Mouse (Mus musculus) heart, embryonic 14.5 days (tissue): ENCODE data around the gene Acy3. TPM values are rescaled to one million over a fixed set of nuclear protein-coding genes. Genes with fewer than 3 reads are reported as not detected.

Source experiments
- ATAC-seq: fragments of 200-750 bp; cut with Nextera tagmentation; 2 replicates; pipeline ENCODE4 v1.8.0; 2017; ENCODE audit warnings: low read depth, moderate TSS enrichment; ENCODE audit not compliant: insufficient number of reproducible peaks, insufficient read depth, low FRiP score
- H3K27ac ChIP-seq, 2 experiments: fragments of 200-500 bp in 1 of 2; fragments of 300-500 bp in 1 of 2; sonication (generic) in 1 of 2; replicated peaks in 1 of 2; 2 replicates each; pipeline ENCODE4 v1.5.1; 2012 to 2014; ENCODE audit warnings: low read depth in 2 of 2, low read length in 2 of 2, control low read depth in 1 of 2, mild to moderate bottlenecking in 1 of 2, mixed read lengths in 1 of 2; ENCODE audit not compliant: control insufficient read depth in 1 of 2, insufficient read depth in 1 of 2
- H3K27me3 ChIP-seq: fragments of 300-500 bp; sonication (generic); 2 replicates; pipeline ENCODE4 v1.6.1; 2014; ENCODE audit warnings: mild to moderate bottlenecking, low read length, control low read depth; ENCODE audit not compliant: control insufficient read depth, insufficient read depth
- H3K36me3 ChIP-seq: fragments of 300-500 bp; sonication (generic); 2 replicates; pipeline ENCODE4 v1.6.1; 2014; ENCODE audit warnings: mild to moderate bottlenecking, control low read depth, low read length, mixed read lengths; ENCODE audit not compliant: control insufficient read depth, insufficient read depth
- H3K4me1 ChIP-seq, 2 experiments: fragments of 200-500 bp in 1 of 2; fragments of 300-500 bp in 1 of 2; sonication (generic) in 1 of 2; 2 replicates each; pipeline ENCODE4 v1.6.1; 2012 to 2014; ENCODE audit warnings: low read length in 2 of 2, control low read depth in 1 of 2, mixed read lengths in 1 of 2; ENCODE audit not compliant: control insufficient read depth in 2 of 2, insufficient read depth in 2 of 2
- H3K4me2 ChIP-seq: fragments of 300-500 bp; sonication (generic); 2 replicates; pipeline ENCODE4 v1.6.1; 2014; ENCODE audit warnings: mild to moderate bottlenecking, low read length
- H3K4me3 ChIP-seq, 2 experiments: fragments of 200-500 bp in 1 of 2; fragments of 300-500 bp in 1 of 2; sonication (generic) in 1 of 2; 2 replicates each; pipeline ENCODE4 v1.5.1; 2012 to 2014; ENCODE audit warnings: low read length in 2 of 2, mild to moderate bottlenecking in 2 of 2, control low read depth in 1 of 2, low read depth in 1 of 2, moderate library complexity in 1 of 2; ENCODE audit not compliant: control insufficient read depth in 1 of 2, insufficient read depth in 1 of 2
- H3K9ac ChIP-seq: fragments of 300-500 bp; sonication (generic); 2 replicates; pipeline ENCODE4 v1.6.1; 2014; ENCODE audit warnings: mild to moderate bottlenecking, low read length
- H3K9me3 ChIP-seq: fragments of 300-500 bp; sonication (generic); 2 replicates; pipeline ENCODE4 v1.6.1; 2016; ENCODE audit warnings: low read length, control low read depth; ENCODE audit not compliant: control insufficient read depth
- WGBS: fragments of 180-500 bp; shearing (Covaris S2); extraction: QIAGEN DNeasy Blood & Tissue Kit; methylation state at CpG from one replicate; pipeline ENCODE4 v1.1.7; 2014; 5-methylcytosine and 5-hydroxymethylcytosine counted together
- polyA plus RNA-seq: library from polyadenylated mRNA; unstranded; fragments of >200 nt; fragmentation: Nextera tagmentation; extraction: Ambion mirVana; gene quantifications from 2 replicates; pipeline ENCODE4 v1.2.1, GENCODE M21; 2014

Gene Acy3
- polyA plus RNA-seq, 1 experiment from 2014 or later = 13.1 TPM

- Histone ChIP-seq H3K9ac (no peak overlapping the region), H3K36me3 (no peaks in the 10 kb centered on the region), H3K27me3 (no peaks in the 10 kb centered on the region), H3K4me1 (peaks cover 21 to 26% of the 10 kb centered on the region in 2 experiments), H3K9me3 (no peaks in the 10 kb centered on the region), H3K4me3 (no peak overlapping the region), H3K4me2 (no peak overlapping the region), H3K27ac (no peak overlapping the region)
- 78% methylated on average over 4 of the region's 4 CpGs for WGBS
- ATAC-seq = no peak
Observed at GRCm38 (mm10) chr19:3988750-3989149, 2.4 kb downstream of the Acy3 start.

DNA sequence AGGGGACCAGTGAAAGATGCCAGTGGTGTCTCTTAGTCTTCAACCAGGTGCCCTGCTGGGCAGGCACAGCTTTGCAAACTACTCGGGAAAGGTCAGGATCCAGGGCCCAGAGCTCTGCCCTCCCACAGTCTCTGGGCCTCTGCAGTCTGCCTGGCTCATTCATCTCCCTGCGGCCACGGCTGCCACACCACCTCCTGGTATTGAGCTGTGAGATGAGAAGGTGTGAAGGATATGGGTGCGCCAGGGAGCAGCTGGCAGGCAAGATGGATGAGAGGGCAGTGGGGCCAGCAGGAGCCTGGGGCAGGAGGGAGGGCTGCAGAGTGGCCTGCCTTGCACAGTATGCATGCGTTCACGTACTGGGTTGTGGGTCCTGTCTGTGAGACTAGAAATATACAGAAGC lies 4.4 kb downstream of the Acy3 start:
- H3K4me1 ChIP-seq = peaks cover 10 to 16% of the 10 kb centered on the region in 2 experiments
- ATAC-seq = no peak
- WGBS = 48% methylated on average over 6 of the region's 6 CpGs
- no peak overlapping the region for H3K9ac ChIP-seq
- no peak overlapping the region for H3K4me3 ChIP-seq
- no peaks in the 10 kb centered on the region for H3K36me3 ChIP-seq
- H3K9me3 ChIP-seq = no peaks in the 10 kb centered on the region
- H3K4me2 ChIP-seq = no peak overlapping the region
- H3K27me3 ChIP-seq = no peaks in the 10 kb centered on the region
- no peak overlapping the region for H3K27ac ChIP-seq

GRCm38 (mm10) chr19:3991562-3991961 lies 5.2 kb downstream of the Acy3 start:
- 92% methylated on average over 3 of the region's 3 CpGs for WGBS

DNA sequence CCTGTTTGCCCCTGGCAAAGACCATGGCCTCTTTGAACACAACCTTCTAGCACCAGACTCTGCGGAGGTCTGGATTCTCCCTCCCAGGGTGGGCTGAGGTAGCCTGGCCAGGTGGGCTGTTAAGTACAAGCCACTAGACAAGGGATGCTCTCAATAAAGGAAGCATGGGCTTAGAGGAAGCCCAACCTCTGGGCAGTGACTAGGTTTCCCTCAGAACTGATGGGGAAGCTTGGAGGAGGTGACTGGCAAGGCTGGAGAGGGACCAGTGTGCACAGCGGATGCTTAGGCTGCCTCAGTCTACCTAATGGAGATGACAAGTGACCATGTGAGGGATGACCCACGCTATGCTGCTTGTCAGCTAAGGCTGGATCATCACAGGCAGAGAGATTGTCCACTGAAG lies 5.6 kb downstream of the Acy3 start:
- no peak overlapping the region for H3K4me3 ChIP-seq
- no peaks in the 10 kb centered on the region for H3K36me3 ChIP-seq
- H3K27me3 ChIP-seq = no peaks in the 10 kb centered on the region
- WGBS = 87% methylated on average over 3 of the region's 3 CpGs
- H3K9ac ChIP-seq = no peak overlapping the region
- no peak for ATAC-seq
- H3K9me3 ChIP-seq = no peaks in the 10 kb centered on the region
- H3K4me2 ChIP-seq = no peak overlapping the region
- H3K4me1 ChIP-seq = peaks cover 0 to 4% of the 10 kb centered on the region in 2 experiments; a peak in 2 of 4 replicates
- no peak overlapping the region for H3K27ac ChIP-seq

More at GRCm38 (mm10) chr19:3991562-3991961, 5.2 kb downstream of the Acy3 start:
- no peak overlapping the region for H3K9ac ChIP-seq
- peaks cover 4 to 8% of the 10 kb centered on the region in 2 experiments for H3K4me1 ChIP-seq
- no peak overlapping the region for H3K4me2 ChIP-seq
- no peaks in the 10 kb centered on the region for H3K27me3 ChIP-seq
- no peaks in the 10 kb centered on the region for H3K36me3 ChIP-seq
- no peaks in the 10 kb centered on the region for H3K9me3 ChIP-seq
- no peak overlapping the region for H3K27ac ChIP-seq
- no peak for ATAC-seq
- no peak overlapping the region for H3K4me3 ChIP-seq

- 45% methylated on average over 5 of the region's 5 CpGs for WGBS
- Histone ChIP-seq H3K36me3 (no peaks in the 10 kb centered on the region), H3K4me2 (no peak within 1 kb of the TSS), H3K9ac (no peak within 1 kb of the TSS), H3K4me1 (no peaks in the 10 kb centered on the region), H3K27me3 (no peaks in the 10 kb centered on the region), H3K9me3 (no peaks in the 10 kb centered on the region), H3K27ac (no peak within 1 kb of the TSS), H3K4me3 (no peak within 1 kb of the TSS)
- ATAC-seq = no peak
Observed at GRCm38 (mm10) chr19:3992416-3992815, 6.0 kb downstream of the Acy3 start, which contains the start of gene Tbx10. Gene Tbx10, plus strand, starts transcription at chr19:3992752.

GRCm38 (mm10) chr19:3994932-3995331 lies 8.6 kb downstream of the Acy3 start:
- Histone ChIP-seq H3K36me3 (no peaks in the 10 kb centered on the region), H3K27ac (no peak overlapping the region), H3K9ac (no peak overlapping the region), H3K27me3 (no peaks in the 10 kb centered on the region), H3K4me1 (peaks cover 2 to 6% of the 10 kb centered on the region in 2 experiments; a peak in 3 of 4 replicates), H3K4me3 (no peak overlapping the region), H3K9me3 (no peaks in the 10 kb centered on the region), H3K4me2 (no peak overlapping the region)
- 69% methylated on average over 6 of the region's 6 CpGs for WGBS
- no peak for ATAC-seq

DNA sequence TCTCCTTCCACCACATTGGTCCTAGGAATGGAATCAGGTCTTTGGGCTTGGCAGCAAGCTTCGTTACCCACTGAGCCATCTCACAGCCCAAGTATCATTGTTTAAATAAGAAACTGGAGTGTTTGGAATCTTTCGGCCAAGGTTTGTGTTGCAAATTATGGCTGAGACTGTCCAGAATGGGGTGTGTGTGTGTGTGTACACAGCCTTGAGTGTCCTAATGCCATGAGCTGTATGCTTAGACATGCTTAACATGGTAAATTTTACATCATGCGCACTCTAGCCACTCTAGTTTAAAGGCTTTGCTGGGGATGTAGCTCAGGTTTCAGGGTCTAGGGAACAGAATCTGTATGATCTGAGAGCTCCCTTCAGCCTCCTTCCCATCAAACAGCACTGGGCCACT lies 9.1 kb downstream of the Acy3 start:
- no peak for ATAC-seq
- Histone ChIP-seq H3K9ac (no peak overlapping the region), H3K27ac (no peak overlapping the region), H3K9me3 (no peaks in the 10 kb centered on the region), H3K4me3 (no peak overlapping the region), H3K4me1 (peaks cover 2 to 6% of the 10 kb centered on the region in 2 experiments; a peak in 3 of 4 replicates), H3K27me3 (no peaks in the 10 kb centered on the region), H3K4me2 (no peak overlapping the region), H3K36me3 (no peaks in the 10 kb centered on the region)
- WGBS = 88% methylated on average over 3 of the region's 3 CpGs

DNA sequence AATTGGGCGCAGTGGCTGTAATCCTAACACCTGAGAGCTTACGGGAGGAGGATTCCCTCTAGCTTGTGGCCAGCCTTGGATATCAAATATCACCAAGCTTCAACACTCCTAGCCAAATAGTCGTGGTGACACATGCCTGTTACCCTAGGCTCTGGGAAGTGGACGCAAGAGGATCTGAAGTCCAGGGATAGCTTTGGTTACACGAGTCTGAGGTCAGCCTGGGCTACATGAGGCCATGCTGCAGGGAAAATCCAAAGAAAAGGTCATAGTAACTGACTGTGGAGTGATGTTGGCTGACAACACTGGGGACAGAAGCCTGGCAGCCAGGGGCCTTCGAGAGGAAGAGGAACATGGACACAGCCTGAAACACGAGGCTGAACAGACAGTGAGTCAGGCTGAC lies 9.7 kb downstream of the Acy3 start:
- H3K4me2 ChIP-seq = no peak overlapping the region
- H3K4me1 ChIP-seq = peaks cover 5 to 10% of the 10 kb centered on the region in 2 experiments
- no peaks in the 10 kb centered on the region for H3K27me3 ChIP-seq
- H3K9ac ChIP-seq = no peak overlapping the region
- 73% methylated on average over 7 of the region's 7 CpGs for WGBS
- no peaks in the 10 kb centered on the region for H3K9me3 ChIP-seq
- no peaks in the 10 kb centered on the region for H3K36me3 ChIP-seq
- no peak overlapping the region for H3K4me3 ChIP-seq
- no peak overlapping the region for H3K27ac ChIP-seq
- no peak for ATAC-seq
